Mouse (Mus musculus) myocyte (in vitro differentiated cells): ENCODE measurements around the gene Npepl1. TPM values are rescaled to one million over a fixed set of nuclear protein-coding genes. Genes with fewer than 3 reads are reported as not detected.

ENCODE experiments used
- H3K27me3 ChIP-seq: one replicate; pipeline ENCODE4 v1.6.1; 2011; ENCODE audit not compliant: control insufficient read depth, insufficient read depth, insufficient read length
- H3K36me3 ChIP-seq: one replicate; pipeline ENCODE4 v1.6.1; 2011; ENCODE audit not compliant: control insufficient read depth, insufficient read depth
- H3K4me2 ChIP-seq: one replicate; pipeline ENCODE4 v1.6.1; 2011; ENCODE audit warnings: low read depth, control low read depth
- H3K4me3 ChIP-seq: one replicate; pipeline ENCODE4 v1.5.1; 2011; ENCODE audit warnings: mild to moderate bottlenecking, control low read depth, moderate library complexity
- H3K79me2 ChIP-seq: one replicate; pipeline ENCODE4 v1.6.1; 2011; ENCODE audit not compliant: control insufficient read depth, insufficient read depth
- H3ac ChIP-seq: one replicate; pipeline ENCODE4 v1.6.1; 2011; ENCODE audit not compliant: control insufficient read depth, insufficient read length
- CEBPB ChIP-seq: IDR thresholded peaks from 2 replicates; pipeline ENCODE4 v1.6.1; 2011; ENCODE audit warnings: mild to moderate bottlenecking, moderate library complexity; ENCODE audit not compliant: poor library complexity, insufficient read depth, severe bottlenecking
- E2F4 ChIP-seq: IDR thresholded peaks from one replicate; pipeline ENCODE4 v1.6.1; 2011; ENCODE audit warnings: mild to moderate bottlenecking, control low read depth, moderate library complexity; ENCODE audit not compliant: insufficient read depth
- MAX ChIP-seq: IDR thresholded peaks from one replicate; pipeline ENCODE4 v1.6.1; 2011; ENCODE audit warnings: low read depth, mild to moderate bottlenecking, control low read depth
- MYOD1 ChIP-seq, 3 experiments: IDR thresholded peaks; one replicate each; pipeline ENCODE4 v1.6.1; 2011; ENCODE audit warnings: control low read depth in 2 of 3, low read depth in 2 of 3, mild to moderate bottlenecking in 2 of 3, moderate library complexity in 1 of 3; ENCODE audit not compliant: insufficient read length in 2 of 3, control insufficient read depth in 1 of 3
- MYOG ChIP-seq, 3 experiments: IDR thresholded peaks; one replicate each; pipeline ENCODE4 v1.6.1; 2011; ENCODE audit warnings: control low read depth in 2 of 3, low read depth in 2 of 3, mild to moderate bottlenecking in 2 of 3; ENCODE audit not compliant: insufficient read length in 2 of 3, control insufficient read depth in 1 of 3, insufficient read depth in 1 of 3
- POLR2A ChIP-seq: IDR thresholded peaks from one replicate; pipeline ENCODE4 v1.6.1; 2011; ENCODE audit warnings: low read depth, mild to moderate bottlenecking, control low read depth, moderate library complexity; ENCODE audit not compliant: insufficient read length
- POLR2AphosphoS2 ChIP-seq: IDR thresholded peaks from one replicate; pipeline ENCODE4 v1.6.1; 2011; ENCODE audit warnings: low read depth, control low read depth; ENCODE audit not compliant: insufficient read length
- REST ChIP-seq: IDR thresholded peaks from one replicate; pipeline ENCODE4 v1.6.1; 2011; ENCODE audit warnings: mild to moderate bottlenecking, control low read depth, moderate library complexity; ENCODE audit not compliant: insufficient read depth, insufficient read length
- SRF ChIP-seq: IDR thresholded peaks from one replicate; pipeline ENCODE4 v1.6.1; 2011; ENCODE audit warnings: low read depth; ENCODE audit not compliant: control insufficient read depth, insufficient read length
- TCF12 ChIP-seq: IDR thresholded peaks from one replicate; pipeline ENCODE4 v1.6.1; 2011; ENCODE audit warnings: mild to moderate bottlenecking, control low read depth; ENCODE audit not compliant: poor library complexity, insufficient read depth, severe bottlenecking
- TCF3 ChIP-seq: IDR thresholded peaks from one replicate; pipeline ENCODE4 v1.6.1; 2011; ENCODE audit warnings: low read depth, control low read depth; ENCODE audit not compliant: insufficient read length
- USF1 ChIP-seq: IDR thresholded peaks from one replicate; pipeline ENCODE4 v1.6.1; 2011; ENCODE audit warnings: low read depth, mild to moderate bottlenecking, control low read depth, moderate library complexity
- polyA plus RNA-seq: library from polyadenylated mRNA; unstranded; fragments of >200 nt; fragmentation: generic; extraction: Trizol; gene quantifications from one replicate; pipeline ENCODE4 v1.2.1, GENCODE M21; 2012; ENCODE audit warnings: missing spikeins

The Npepl1 gene
- polyA plus RNA-seq = 56.0 TPM

DNA sequence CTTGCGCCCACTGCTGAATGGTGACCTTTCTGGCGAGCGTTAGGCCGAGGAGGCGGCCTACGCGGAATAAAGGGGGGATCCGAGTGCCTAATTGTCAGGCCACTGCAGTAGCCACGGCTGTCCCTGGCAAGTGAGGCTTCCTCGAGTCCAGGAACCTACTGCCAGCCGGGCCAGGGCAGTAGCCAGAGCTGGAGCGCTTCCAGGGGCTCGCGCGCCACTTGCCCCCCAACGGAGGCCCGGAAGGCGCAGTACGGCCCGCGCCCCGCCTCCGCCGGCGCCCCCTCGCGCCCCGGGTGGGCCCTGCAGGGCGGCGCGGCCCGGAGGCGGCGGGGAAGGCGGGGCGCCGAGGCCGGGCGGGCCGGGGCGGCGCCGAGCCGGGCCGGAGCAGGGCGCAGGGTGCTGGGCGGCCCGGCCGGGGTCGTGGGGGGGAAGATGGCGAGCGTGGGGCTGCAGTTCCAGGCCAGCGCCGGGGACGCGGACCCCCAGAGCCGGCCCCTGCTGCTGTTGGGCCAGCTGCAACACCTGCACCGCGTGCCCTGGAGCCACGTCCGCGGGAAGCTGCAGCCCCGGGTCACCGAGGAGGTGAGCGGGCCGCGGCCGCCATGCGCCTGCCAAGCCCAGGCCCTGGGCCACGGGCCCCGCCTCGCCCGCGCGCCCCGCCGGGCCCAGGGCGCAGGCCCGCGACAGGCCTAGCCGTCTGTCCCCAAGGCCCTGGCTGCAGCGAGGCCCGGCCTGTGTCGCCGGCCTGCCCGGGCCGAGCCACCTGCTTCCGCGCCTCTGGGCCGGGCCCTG lies at the start of gene Npepl1:
Npepl1 (plus strand) TSS at position 359 of the 792 bp plus-strand sequence.
- H3K4me3 ChIP-seq = peak within 1 kb of the TSS; percentile 27
- H3K36me3 ChIP-seq = no peaks in the 10 kb centered on the region
- H3K79me2 ChIP-seq = no peaks in the 10 kb centered on the region
- TF ChIP-seq POLR2A = peak; percentile 59
- TF ChIP-seq REST = no peak
- peak; percentile 18 for TF ChIP-seq POLR2AphosphoS2
- no peak for TF ChIP-seq E2F4
- no peak for TF ChIP-seq TCF12
- H3K27me3 ChIP-seq = no peaks in the 10 kb centered on the region
- H3ac ChIP-seq = peak within 1 kb of the TSS; percentile 82
- peak within 1 kb of the TSS; percentile 69 for H3K4me2 ChIP-seq

DNA sequence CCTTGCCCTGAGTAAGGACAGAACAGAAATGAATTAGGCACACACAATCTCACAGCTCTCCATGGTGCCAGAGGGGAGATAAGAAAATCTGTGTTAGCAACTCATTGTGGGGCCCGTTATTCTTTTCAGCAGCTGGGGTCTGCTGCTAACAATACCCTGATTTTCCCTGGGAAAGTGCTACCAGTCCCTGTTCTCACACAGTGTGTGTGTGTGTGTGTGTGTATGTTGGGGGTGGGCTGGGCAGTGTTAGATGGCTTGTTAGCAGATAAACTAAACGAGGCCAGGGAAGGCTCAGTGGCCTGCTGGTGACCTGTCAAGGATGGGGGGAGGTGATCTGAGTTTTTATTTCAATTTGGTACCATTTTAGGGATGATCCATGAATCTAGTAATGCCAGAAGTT lies 48.9 kb upstream of the Npepl1 start:
- no peak overlapping the region for H3ac ChIP-seq
- no peaks in the 10 kb centered on the region for H3K79me2 ChIP-seq
- TF ChIP-seq REST (no peak), TCF12 (no peak), SRF (no peak), MYOG (IDR thresholded peaks at IDR 0.05; ENCODE audit: control insufficient read depth in 1 of 3, insufficient read depth in 1 of 3, insufficient read length in 2 of 3, low read depth in 2 of 3) (no peak), USF1 (no peak)
- H3K27me3 ChIP-seq = no peaks in the 10 kb centered on the region
- H3K4me2 ChIP-seq = no peak overlapping the region
- H3K4me3 ChIP-seq = no peak overlapping the region
- H3K36me3 ChIP-seq = no peaks in the 10 kb centered on the region

DNA sequence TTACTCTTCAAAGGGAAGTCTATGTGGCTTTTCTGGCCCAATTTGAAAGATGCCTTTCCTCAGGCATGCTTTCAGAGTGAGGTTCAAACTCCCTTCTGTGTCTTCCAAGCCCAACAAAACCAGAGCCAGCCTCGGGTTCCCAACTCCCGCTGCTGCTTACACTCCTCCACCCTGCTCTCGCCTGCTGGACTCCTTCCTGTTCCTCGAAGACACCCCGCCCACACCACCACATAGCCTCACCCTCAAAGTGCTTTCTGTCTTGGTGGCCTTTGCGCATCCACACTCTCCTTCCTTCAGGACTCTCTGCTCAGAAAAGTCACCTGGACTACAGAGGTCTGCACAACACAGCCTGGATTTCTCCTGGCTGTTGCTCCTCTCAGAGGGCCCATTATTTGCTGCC lies 47.1 kb upstream of the Npepl1 start:
- no peak overlapping the region for H3K4me2 ChIP-seq
- TF ChIP-seq MAX = no peak
- no peak for TF ChIP-seq CEBPB
- no peak for TF ChIP-seq POLR2A
- TF ChIP-seq SRF = no peak
- no peak for TF ChIP-seq USF1
- no peak for TF ChIP-seq TCF12
- TF ChIP-seq MYOG (IDR thresholded peaks at IDR 0.05; ENCODE audit: control insufficient read depth in 1 of 3, insufficient read depth in 1 of 3, insufficient read length in 2 of 3, low read depth in 2 of 3) = no peak
- TF ChIP-seq POLR2AphosphoS2 = no peak
- TF ChIP-seq E2F4 = no peak
- no peaks in the 10 kb centered on the region for H3K79me2 ChIP-seq
- no peaks in the 10 kb centered on the region for H3K36me3 ChIP-seq
- no peak overlapping the region for H3ac ChIP-seq
- H3K4me3 ChIP-seq = no peak overlapping the region
- no peaks in the 10 kb centered on the region for H3K27me3 ChIP-seq

DNA sequence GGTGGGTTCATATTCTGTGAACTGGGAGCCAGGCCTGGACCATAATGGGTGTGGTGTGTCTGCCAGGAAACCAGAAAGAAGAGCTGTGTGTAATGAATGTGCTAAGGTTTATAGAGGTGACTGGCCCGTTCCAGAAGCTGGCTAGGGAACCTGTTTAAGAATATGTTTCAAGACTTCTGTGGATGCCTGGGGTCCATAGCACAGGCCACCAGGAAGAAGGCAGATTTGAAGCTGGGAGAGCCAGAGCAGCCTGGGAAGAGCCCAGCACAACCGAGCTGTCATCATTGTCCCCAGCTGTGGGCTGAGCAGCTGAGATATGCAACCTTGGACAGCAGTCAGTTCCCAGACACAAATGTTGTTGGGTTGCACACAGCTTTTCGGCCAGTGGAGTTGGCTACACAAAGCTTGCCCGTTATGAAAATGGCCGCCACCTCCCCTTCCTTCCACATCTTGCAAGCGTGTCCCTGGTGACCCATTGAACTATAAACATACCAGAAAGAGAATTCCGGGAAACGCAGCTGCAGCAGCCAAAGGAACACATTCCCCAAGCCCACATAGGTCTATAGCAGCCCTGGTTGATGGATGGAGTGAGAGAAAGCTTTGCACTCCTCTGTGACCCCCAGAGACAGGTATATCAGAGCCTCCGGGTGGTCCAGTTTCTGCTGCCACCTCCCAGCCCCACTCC lies 46.5 kb upstream of the Npepl1 start:
- Histone ChIP-seq H3K36me3 (no peaks in the 10 kb centered on the region), H3K4me2 (no peak overlapping the region), H3K79me2 (no peaks in the 10 kb centered on the region), H3K4me3 (no peak overlapping the region), H3ac (no peak overlapping the region), H3K27me3 (no peaks in the 10 kb centered on the region)
- TF ChIP-seq POLR2AphosphoS2 = no peak
- no peak for TF ChIP-seq REST
- TF ChIP-seq TCF12 = no peak
- no peak for TF ChIP-seq TCF3
- no peak for TF ChIP-seq E2F4
- TF ChIP-seq POLR2A = no peak
- TF ChIP-seq MYOD1 (IDR thresholded peaks at IDR 0.05; ENCODE audit: control insufficient read depth in 1 of 3, insufficient read length in 2 of 3, low read depth in 2 of 3) = no peak
- TF ChIP-seq USF1 = no peak
- TF ChIP-seq SRF = no peak
- TF ChIP-seq CEBPB = no peak
- no peak for TF ChIP-seq MAX
- TF ChIP-seq MYOG (IDR thresholded peaks at IDR 0.05; ENCODE audit: control insufficient read depth in 1 of 3, insufficient read depth in 1 of 3, insufficient read length in 2 of 3, low read depth in 2 of 3) = no peak

DNA sequence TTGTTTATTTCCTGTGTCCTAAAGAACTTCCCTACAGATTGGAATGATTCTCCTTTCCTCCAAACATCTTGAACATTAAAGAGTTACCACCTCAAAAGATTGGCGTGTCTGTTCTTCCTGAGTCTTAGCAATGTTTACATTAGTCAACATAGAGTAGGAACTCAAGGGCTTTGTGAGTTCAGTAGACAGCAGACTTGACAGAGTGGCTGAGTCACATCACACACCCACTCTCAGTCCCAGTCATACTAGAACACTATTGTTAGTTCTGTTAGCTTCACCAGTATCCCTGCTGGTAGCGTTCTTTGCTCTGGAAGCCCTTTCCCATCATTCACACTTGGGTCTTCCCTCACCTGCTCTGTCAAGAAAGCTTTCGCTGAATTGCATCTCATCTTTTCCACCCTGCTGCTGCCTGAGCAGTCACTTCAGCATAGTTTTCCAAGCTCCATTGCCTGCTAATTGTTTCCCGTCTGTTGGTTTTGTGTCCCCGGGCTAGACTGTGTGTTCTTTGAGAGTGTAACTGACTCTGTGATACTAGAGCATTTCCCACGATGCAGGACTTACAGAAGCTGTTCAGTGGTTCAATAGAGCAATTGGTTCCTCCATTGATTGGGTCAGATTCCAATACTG lies 42.2 kb upstream of the Npepl1 start:
- Histone ChIP-seq H3K79me2 (no peaks in the 10 kb centered on the region), H3K27me3 (no peaks in the 10 kb centered on the region), H3K4me2 (no peak overlapping the region), H3K36me3 (no peaks in the 10 kb centered on the region), H3ac (no peak overlapping the region), H3K4me3 (no peak overlapping the region)
- TF ChIP-seq POLR2AphosphoS2 = no peak
- TF ChIP-seq MAX = no peak
- no peak for TF ChIP-seq SRF
- no peak for TF ChIP-seq TCF12
- no peak for TF ChIP-seq TCF3
- no peak for TF ChIP-seq REST
- TF ChIP-seq USF1 = no peak
- TF ChIP-seq MYOG (IDR thresholded peaks at IDR 0.05; ENCODE audit: control insufficient read depth in 1 of 3, insufficient read depth in 1 of 3, insufficient read length in 2 of 3, low read depth in 2 of 3) = no peak
- no peak for TF ChIP-seq POLR2A
- TF ChIP-seq CEBPB = no peak
- TF ChIP-seq MYOD1 (IDR thresholded peaks at IDR 0.05; ENCODE audit: control insufficient read depth in 1 of 3, insufficient read length in 2 of 3, low read depth in 2 of 3) = no peak
- TF ChIP-seq E2F4 = no peak
